Mouse (Mus musculus) liver, adult (tissue): ENCODE measurements at regions not wholly inside any gene's neighbourhood (a gene's known extent, or its start where the extent isn't known, plus 50 kb on each side); places are given as distances from the start of the nearest gene placed in this dataset.

Experiments
- GATA4 ChIP-seq: IDR thresholded peaks from 2 replicates; pipeline ENCODE4 v1.6.1; 2014; ENCODE audit warnings: mild to moderate bottlenecking, low read length; ENCODE audit not compliant: insufficient replicate concordance

DNA sequence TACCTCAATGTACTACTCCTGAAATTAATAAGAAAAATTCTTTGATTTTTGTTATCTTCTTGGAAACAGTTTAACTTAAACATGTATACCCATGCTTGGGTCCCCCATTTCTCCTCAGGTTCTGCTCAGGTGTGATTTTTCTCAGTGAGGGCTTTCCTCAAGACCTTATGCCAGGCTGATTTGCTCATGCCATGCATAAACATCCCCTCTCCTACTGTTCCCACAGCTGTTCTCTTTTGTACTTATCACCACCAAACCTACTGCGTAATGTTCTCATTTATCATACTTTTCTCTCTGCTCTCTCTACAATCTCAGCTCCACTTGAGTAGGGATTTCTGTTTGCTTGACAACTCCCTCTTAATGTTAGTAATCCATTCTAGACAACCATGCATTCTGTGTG lies 692.1 kb downstream of the Hace1 start:
- TF ChIP-seq GATA4, result no peak

- no peak for TF ChIP-seq GATA4
These were observed 696.2 kb downstream of the Hace1 start for GRCm38 (mm10) chr10:46273846-46274245.

- no peak for TF ChIP-seq GATA4
These were observed 716.7 kb downstream of the Hace1 start for GRCm38 (mm10) chr10:46294290-46294689.

GRCm38 (mm10) chr10:46298352-46298751 lies 720.7 kb downstream of the Hace1 start:
- TF ChIP-seq GATA4, result no peak

GRCm38 (mm10) chr10:46299521-46299920 lies 721.9 kb downstream of the Hace1 start:
- TF ChIP-seq GATA4, result no peak

GRCm38 (mm10) chr10:46320328-46321038 lies 742.9 kb downstream of the Hace1 start:
- TF ChIP-seq GATA4, result no peak

- TF ChIP-seq GATA4, result no peak
These were observed 743.4 kb downstream of the Hace1 start for GRCm38 (mm10) chr10:46321040-46321439.

DNA sequence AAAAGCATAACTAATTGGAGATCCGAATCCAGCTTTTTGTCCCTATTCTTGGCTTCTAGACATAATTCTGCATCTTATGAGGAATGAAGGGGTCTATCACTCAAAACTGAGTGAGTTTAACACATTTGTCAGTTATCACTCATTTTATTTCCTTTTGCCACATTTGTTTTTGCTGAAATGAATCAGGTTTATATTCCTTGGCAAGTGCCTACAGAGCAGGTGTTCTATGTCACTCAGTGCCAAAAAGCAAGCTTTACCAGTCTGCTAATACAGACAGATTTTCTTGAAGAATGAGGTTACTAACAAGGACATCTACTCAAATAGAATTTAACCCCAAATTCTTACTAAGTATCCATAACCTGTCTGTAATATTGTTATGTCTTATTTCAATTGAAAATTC lies 751.4 kb downstream of the Hace1 start:
- no peak for TF ChIP-seq GATA4

- TF ChIP-seq GATA4, result no peak
These were observed 754.1 kb downstream of the Hace1 start for GRCm38 (mm10) chr10:46331599-46332283.

DNA sequence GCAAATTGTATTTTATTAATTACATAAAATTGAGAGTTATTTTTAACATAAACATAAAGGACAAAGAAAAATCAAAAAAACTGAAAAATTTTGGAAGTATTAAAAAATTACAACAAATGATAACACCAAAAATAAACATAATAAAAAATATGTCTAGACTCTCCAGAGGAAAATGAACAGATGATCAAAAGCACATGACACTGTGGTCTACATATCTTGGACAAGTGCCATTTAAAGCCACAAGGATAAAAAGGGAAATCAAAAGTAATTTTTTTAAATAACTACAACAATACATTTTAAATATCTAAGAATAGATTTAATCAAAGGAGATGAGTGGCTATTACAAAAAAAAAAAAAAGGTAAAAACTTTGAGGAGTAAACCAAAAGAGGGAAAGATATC lies 755.6 kb downstream of the Hace1 start:
- TF ChIP-seq GATA4, result no peak

GRCm38 (mm10) chr10:46345315-46345714 lies 767.7 kb downstream of the Hace1 start:
- no peak for TF ChIP-seq GATA4

GRCm38 (mm10) chr10:46349613-46350012 lies 772.0 kb downstream of the Hace1 start:
- TF ChIP-seq GATA4, result no peak

DNA sequence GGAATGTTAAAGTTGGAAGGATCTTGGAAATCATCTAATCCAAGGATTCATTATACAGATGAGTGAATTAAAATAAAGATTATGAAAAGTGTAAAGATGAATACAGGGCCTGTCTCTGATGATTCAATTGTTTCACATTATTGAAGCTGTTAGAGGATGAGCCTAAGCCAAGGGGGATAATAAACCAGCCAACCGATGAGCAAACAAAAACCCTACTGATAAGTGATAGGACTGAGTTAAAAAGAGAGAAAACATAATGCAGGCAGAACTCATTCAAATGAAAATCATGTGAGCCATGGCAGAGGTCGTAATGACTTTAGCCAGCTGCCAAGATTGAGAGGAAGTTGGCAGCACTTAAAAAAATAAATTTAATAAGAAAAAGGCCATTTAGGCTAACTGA lies 772.6 kb downstream of the Hace1 start:
- TF ChIP-seq GATA4, result no peak

DNA sequence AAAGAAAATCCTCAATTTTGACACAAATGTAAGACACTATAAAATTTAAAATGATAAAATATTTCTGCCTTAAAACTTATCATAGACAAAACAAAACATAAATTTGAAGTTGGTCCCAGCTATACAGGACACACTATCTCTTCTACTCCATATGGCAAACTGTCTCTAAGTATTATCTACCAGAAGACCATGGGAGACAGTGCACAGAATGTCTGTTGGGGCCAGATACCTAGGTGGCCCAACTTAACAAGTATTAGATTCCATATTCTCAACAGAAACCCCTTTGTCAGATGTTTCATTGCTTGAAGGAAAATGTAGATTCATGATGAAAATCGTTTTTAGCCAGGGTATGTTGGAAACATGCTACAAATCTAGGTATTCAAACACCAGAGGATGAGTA lies 779.1 kb downstream of the Hace1 start:
- no peak for TF ChIP-seq GATA4

GRCm38 (mm10) chr10:46373715-46374475 lies 796.3 kb downstream of the Hace1 start:
- TF ChIP-seq GATA4, result no peak

- TF ChIP-seq GATA4, result no peak
These were observed 797.0 kb downstream of the Hace1 start for GRCm38 (mm10) chr10:46374646-46375045.
